8 mouse cellular contexts compared by ENCODE assay signal in the genomic region with DNA sequence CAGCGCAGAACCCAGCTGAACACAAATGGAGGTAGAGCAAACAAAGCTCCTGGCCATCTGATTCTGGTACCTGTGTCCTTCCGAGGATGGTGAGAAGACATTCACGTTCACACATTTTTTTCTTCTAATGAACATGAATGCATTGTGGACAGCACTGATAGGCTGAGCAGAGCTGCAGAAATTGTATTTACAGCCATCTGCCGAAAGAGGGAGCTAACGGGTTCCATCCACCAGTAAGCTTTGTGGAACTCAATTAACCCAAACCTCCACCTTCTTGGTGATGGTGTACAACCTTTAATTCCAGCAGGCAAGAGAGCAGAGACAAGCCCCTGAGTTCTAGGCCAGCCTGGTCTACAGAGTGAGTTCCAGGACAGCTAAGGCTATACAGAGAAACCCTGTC. TPM values are rescaled to one million over a fixed set of nuclear protein-coding genes. Genes with fewer than 3 reads are reported as not detected.
DNase-seq lines count a peak whose midpoint lies in the region; ATAC-seq lines count a peak whose summit lies in the region.

No protein-coding gene starts in this region.

- H3K27me3 ChIP-seq in kidney, embryonic 14.5 days (ENCODE audit: control insufficient read depth, insufficient read depth, low read length) = peaks cover 10% of the 10 kb centered on the region

- DNase-seq in kidney, adult 9 months = peak; percentile 8
- DNase-seq in CD4-positive helper T cell, adult 2 months (ENCODE audit: low read depth, low spot score) = peak; percentile 44
- DNase-seq in ZHBTc4 (ENCODE audit: low read depth, low spot score) (peak; percentile 74), MN1 (ENCODE audit: low spot score) (no peak)
- peak; percentile 30 for DNase-seq in lung, postnatal 10 days
- DNase-seq in frontal cortex, adult 2 months (ENCODE audit: extremely low spot score in 1 of 2, low spot score in 1 of 2) = no peak
- DNase-seq in layer of hippocampus, adult 11-12 months (ENCODE audit: low spot score) = no peak

- no peak for ATAC-seq in kidney, embryonic 14.5 days (ENCODE audit: low FRiP score, low TSS enrichment)

- H3K27ac ChIP-seq in kidney, embryonic 14.5 days (ENCODE audit: low read depth, low read length) = no peak overlapping the region

- no peak overlapping the region for H3K4me3 ChIP-seq in kidney, embryonic 14.5 days (ENCODE audit: low read length)

- no peaks in the 10 kb centered on the region for H3K9me3 ChIP-seq in kidney, embryonic 14.5 days (ENCODE audit: control insufficient read depth, low read length)

- no peaks in the 10 kb centered on the region for H3K36me3 ChIP-seq in kidney, embryonic 14.5 days (ENCODE audit: control insufficient read depth, insufficient read depth, low read length)

- WGBS in kidney, embryonic 14.5 days = 47% methylated on average over 5 of the region's 5 CpGs

- no peak overlapping the region for H3K4me2 ChIP-seq in kidney, embryonic 14.5 days (replicated peaks; ENCODE audit: low read depth, low read length)

- H3K4me1 ChIP-seq in kidney, embryonic 14.5 days (ENCODE audit: control insufficient read depth, insufficient read depth, low read length) = no peaks in the 10 kb centered on the region

- no peak overlapping the region for H3K9ac ChIP-seq in kidney, embryonic 14.5 days (ENCODE audit: low read depth, low read length)

RNA-seq across cellular contexts. Expression of a gene that starts 11.5 kb away (rescaled TPM):
- polyA plus RNA-seq in kidney, embryonic 14.5 days (2014; fragmentation: Nextera tagmentation; extraction: Ambion mirVana) = 0.09 and 0.24 TPM in 2 replicates
- 0.36 and 0.38 TPM in 2 replicates for polyA plus RNA-seq in frontal cortex, adult 2 months (2012; rRNA removed)

RNA-seq across cellular contexts. Expression of a gene that starts 16.0 kb away (rescaled TPM):
- 140 and 144 TPM in 2 replicates for polyA plus RNA-seq in kidney, embryonic 14.5 days (2014; fragmentation: Nextera tagmentation; extraction: Ambion mirVana)
- 0.60 and 0.78 TPM in 2 replicates for polyA plus RNA-seq in frontal cortex, adult 2 months (2012; rRNA removed)

Comparison
In these comparisons a context has a peak if more than half of its experiments do, and no peak if none do; other contexts are left out.
1. DNase-seq: peak in kidney, adult 9 months (single experiment), CD4-positive helper T cell, adult 2 months (single experiment), ZHBTc4 (single experiment) and lung, postnatal 10 days (single experiment); none in frontal cortex, adult 2 months (0 of 2), MN1 (single experiment) and layer of hippocampus, adult 11-12 months (single experiment).
2. RNA of a gene that starts 16.0 kb away (polyA plus RNA-seq): 140 to 144 TPM in kidney, embryonic 14.5 days; 0.60 to 0.78 TPM in frontal cortex, adult 2 months; every median in the first group is over 10 times any median in the second.